16 mouse cellular contexts compared by ENCODE assay signal in the genomic region with DNA sequence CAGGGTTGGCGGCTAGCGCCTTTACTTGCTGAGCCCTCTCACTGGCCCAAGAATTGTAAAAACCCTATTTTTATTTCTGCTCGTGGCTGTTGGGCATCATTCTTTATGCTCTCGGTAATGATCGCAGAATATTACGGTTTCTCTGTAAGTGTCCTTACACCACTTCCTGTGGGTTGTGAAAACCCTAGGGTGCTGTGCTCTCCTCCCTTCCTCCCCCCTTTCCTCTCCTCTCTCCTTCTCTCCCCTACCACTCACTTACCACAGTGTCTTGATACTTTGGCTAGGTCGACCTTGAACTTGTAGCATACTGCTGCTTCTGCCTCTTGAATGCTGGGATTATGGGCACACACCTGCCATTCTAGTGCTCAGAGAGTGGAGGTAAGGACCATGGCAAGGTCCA.
"Had no signal": no experiment of that assay in that cellular context is flagged by ENCODE, and none has a peak within 500 bp of the region (broad histone marks: within the 10 kb centered on the region; RNA-seq: fewer than 3 reads in every experiment).

No protein-coding gene starts in this region.

- H3K9ac ChIP-seq: intestine, embryonic 15.5 days; liver, embryonic 15.5 days; midbrain, embryonic 13.5 days; neural tube, embryonic 12.5 days; stomach, embryonic 15.5 days had no signal

- H3K27ac ChIP-seq: intestine, embryonic 15.5 days; limb, embryonic 10.5 days; liver, embryonic 15.5 days; midbrain, embryonic 13.5 days; neural tube, embryonic 12.5 days; stomach, embryonic 15.5 days had no signal

- H3K4me2 ChIP-seq: intestine, embryonic 15.5 days; liver, embryonic 11.5 days; liver, embryonic 15.5 days; midbrain, embryonic 13.5 days; neural tube, embryonic 12.5 days; stomach, embryonic 15.5 days had no signal

- DNase-seq: kidney, postnatal 14 days; lung, adult 2 months; lung, postnatal 4 days; retina, postnatal 1 day; right cerebral cortex, postnatal 14 days; thymus, adult 2 months; thymus, postnatal 36 days had no signal

- ATAC-seq: intestine, embryonic 15.5 days; lung, postnatal 0 days; midbrain, embryonic 13.5 days had no signal

- H3K36me3 ChIP-seq: intestine, embryonic 15.5 days; liver, embryonic 15.5 days; midbrain, embryonic 13.5 days; neural tube, embryonic 12.5 days; stomach, embryonic 15.5 days had no signal

- H3K4me3 ChIP-seq: intestine, embryonic 15.5 days; limb, embryonic 10.5 days; liver, embryonic 15.5 days; midbrain, embryonic 13.5 days; myocyte; neural tube, embryonic 12.5 days; stomach, embryonic 15.5 days had no signal

- H3K9me3 ChIP-seq: intestine, embryonic 15.5 days; limb, embryonic 10.5 days; liver, embryonic 15.5 days; midbrain, embryonic 13.5 days; neural tube, embryonic 12.5 days; stomach, embryonic 15.5 days had no signal

- H3K27me3 ChIP-seq: intestine, embryonic 15.5 days; midbrain, embryonic 13.5 days; neural tube, embryonic 12.5 days; stomach, embryonic 15.5 days had no signal

- H3K4me1 ChIP-seq: liver, embryonic 15.5 days had no signal
